Mouse (Mus musculus) heart, postnatal 36 days (tissue): Measurements from ENCODE around the gene Myo3b. TPM values are rescaled to one million over a fixed set of nuclear protein-coding genes. Genes with fewer than 3 reads are reported as not detected.

Source experiments
- DNase-seq, 2 experiments: peaks; one replicate each; pipeline ENCODE4 v3.0.0; 2021 to 2022
- intact Hi-C: fragments of 180-260 bp; cut with DNase I; formaldehyde crosslinking; loops from one replicate; pipeline ENCODE4 v1.15.1; 2025
- total RNA-seq, 2 experiments: library from RNA; stranded (reverse); gene quantifications; 2 replicates each; pipeline ENCODE4 v1.2.3; 2021

The Myo3b gene
- total RNA-seq, 2 experiments from 2014 or later, result 0.08 TPM; not detected in 1

- intact Hi-C loops, result no loop called here
- no peak for DNase-seq
Measured at GRCm38 (mm10) chr2:70065116-70065515, 26.2 kb downstream of the Myo3b start.

GRCm38 (mm10) chr2:70065729-70066300 is 26.9 kb downstream of the Myo3b start:
- no peak for DNase-seq
- intact Hi-C loops, result no loop called here

- intact Hi-C loops, result no loop called here
- DNase-seq, result no peak
Measured at GRCm38 (mm10) chr2:70066338-70067022, 27.6 kb downstream of the Myo3b start.

- intact Hi-C loops, result no loop called here
- DNase-seq, result no peak
Measured at GRCm38 (mm10) chr2:70069861-70070260, 30.9 kb downstream of the Myo3b start.

- DNase-seq, result no peak
- intact Hi-C loops, result no loop called here
Measured at GRCm38 (mm10) chr2:70083444-70084020, 44.6 kb downstream of the Myo3b start.

DNA sequence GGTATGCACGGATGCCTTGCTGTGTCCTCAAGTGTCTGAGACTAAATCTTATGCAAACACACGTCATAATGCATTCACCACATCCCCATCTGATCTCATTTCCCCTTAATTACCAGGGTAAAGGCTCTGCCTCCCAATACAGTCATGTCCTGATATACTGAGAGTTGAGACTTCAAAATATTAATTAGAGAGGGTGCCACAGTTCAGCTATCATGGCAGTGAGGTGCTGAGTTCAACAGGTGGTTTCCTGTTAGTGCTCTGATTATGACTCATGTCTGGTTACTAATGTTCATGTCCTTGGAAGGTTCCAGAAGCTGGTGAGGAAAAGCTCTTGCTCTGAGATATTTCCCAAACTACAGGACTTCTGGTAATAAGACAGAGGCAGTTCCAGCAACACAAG is 52.3 kb downstream of the Myo3b start:
- intact Hi-C loops, result no loop called here
- no peak for DNase-seq

- intact Hi-C loops, result no loop called here
- no peak for DNase-seq
Measured at GRCm38 (mm10) chr2:70091801-70092522, 53.0 kb downstream of the Myo3b start.

DNA sequence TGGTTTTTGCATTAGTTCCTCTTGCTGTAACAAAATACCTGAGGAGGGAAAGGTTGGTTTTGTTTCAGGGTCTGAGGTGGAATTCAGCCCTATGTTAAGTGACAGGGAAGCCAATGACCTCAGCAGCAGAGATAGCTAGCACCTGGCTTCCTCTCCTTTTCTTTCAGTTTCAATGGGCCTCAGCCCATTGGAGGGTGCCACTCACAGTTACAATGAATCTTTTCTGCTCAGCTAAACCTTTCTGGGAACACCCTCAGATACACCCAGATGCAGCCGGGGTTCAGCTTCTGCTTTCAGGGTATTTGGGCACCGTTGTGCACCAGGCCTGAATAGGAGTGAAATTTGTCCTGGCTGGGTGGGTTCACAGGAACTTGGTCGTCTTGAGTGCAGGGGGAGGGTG is 53.7 kb downstream of the Myo3b start:
- intact Hi-C loops, result no loop called here
- no peak for DNase-seq

DNA sequence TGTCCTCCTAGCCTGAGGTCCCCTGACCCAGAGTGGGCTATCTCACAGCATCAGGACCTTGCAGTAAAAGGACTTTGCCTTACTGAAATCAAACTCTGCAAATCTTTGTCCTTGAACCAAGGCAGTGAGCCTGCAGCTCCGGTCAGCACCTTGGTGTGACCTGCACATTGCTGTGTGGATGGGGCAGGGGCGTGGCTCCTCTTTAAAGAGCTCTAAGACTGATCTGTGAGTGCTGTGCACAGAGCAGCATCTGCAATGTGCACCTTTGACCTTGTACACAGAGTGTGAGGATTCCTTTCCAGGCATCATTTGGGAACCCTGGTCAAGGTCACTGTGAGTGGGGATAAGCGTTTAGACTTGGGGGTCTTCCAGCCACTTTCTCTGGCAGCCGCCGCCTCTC is 55.5 kb downstream of the Myo3b start:
- no peak for DNase-seq
- intact Hi-C loops, result no loop called here

- intact Hi-C loops, result no loop called here
- no peak for DNase-seq
Measured at GRCm38 (mm10) chr2:70097229-70098095, 58.5 kb downstream of the Myo3b start.

- intact Hi-C loops, result no loop called here
- no peak for DNase-seq
Measured at GRCm38 (mm10) chr2:70099459-70099858, 60.5 kb downstream of the Myo3b start.

GRCm38 (mm10) chr2:70105286-70106030 is 66.5 kb downstream of the Myo3b start:
- intact Hi-C loops, result no loop called here
- no peak for DNase-seq

DNA sequence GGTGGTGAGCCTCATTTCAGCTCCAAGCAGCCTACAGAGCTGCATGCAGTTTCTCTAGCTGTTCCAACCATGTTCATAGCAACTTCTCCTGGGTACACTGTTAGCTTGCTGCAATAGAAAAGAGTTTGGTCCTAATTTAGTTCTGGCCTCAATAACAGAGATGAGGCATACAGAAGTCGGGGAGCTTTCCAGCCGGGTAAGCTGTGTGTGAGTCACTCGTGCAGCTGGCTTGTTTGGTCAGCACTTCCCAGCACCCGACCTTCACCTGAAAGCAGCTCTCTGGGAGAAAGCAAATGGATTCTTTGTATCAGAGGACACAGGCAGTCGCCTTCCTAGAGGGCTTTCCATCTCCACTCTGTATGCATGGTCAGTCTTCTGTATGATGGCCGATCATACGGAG is 70.1 kb downstream of the Myo3b start:
- intact Hi-C loops, result no loop called here

DNA sequence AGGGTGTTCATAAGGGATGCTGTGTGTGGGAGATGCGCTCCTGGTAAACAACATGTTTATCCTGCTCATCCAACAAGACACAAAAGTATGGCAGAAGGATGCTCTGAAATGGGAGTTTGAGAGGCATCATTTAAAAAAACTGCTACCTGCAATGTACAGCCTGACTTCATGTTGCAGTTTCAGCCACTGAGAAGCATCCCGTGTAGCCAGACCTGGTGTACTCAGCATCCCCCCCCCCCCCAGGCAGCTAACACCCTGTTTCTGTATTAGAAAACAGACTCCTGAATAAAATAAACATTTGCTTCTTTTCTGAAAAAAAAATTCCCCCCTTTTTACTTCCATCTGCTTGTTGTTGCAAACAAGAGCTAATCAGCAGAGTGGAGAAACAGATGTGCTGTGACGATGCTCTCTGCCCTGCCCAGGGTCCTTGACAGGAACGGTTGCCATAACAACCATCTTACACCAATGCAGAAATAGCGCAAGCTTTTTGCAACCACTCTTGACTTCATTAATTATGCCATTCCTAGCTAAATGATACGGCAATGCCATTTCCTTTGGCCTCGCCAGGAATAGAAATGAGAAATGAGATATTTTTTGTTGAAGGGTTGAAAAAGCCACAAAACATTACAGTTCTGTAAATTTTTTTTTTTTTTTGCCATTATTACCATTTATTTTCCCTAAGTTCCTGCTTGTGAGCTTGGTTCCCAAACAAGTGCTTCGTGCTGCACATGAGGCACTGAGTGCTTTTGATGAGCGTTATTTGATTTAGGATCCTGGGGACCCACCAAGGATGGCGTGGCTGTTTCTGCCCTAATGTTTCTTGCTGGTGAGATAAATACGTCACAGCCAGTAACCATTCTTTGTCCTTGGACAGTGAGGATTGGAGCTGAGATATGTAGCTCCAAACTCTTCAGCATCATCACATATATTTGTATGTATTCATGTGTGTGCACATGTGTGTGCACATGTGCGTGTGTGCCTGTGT is 75.2 kb downstream of the Myo3b start:
- DNase-seq, result no peak
- intact Hi-C loops, result no loop called here

More for the DNA sequence above, 70.1 kb downstream of the Myo3b start:
- DNase-seq, result no peak

- intact Hi-C loops, result no loop called here
- no peak for DNase-seq
Measured at GRCm38 (mm10) chr2:70118376-70119264, 79.7 kb downstream of the Myo3b start.

DNA sequence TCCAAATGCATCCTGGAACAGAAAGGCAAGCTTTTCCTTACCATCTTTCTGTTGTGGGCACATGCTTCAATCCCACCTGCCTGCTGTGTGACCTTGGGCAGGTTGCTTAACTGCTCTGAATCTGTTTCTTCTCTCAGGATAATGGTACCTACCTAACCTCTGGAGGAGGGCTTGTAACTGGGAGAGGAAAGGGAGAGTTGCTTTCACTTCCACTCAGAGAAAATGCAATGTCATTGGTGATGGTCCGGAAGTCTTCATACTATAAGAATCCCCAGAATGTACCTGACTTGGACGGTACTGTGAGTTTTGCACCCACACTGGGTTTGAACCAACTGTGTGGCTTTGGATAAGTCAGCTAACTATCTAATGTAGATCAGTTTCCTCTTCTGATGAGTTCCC is 80.3 kb downstream of the Myo3b start:
- intact Hi-C loops, result no loop called here
- DNase-seq, result no peak

DNA sequence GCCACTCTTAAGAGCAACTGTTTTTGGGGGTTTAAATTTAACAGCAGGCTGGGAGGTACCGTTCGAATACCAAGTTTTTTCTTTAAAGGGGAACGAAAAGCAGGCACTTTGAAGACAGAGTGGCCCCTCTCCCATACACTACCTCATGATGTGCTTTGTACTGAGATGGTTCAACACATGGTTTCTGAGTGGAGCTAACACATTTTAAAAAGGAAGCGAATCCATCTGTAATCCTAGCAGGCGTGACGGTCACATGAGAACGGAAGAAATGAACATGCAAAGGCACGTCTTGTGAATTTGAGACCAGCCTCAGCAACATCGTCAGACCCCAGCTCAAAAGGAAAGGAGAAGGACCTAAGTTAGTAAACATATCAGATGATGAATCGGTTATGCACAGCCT is 87.4 kb downstream of the Myo3b start:
- intact Hi-C loops, result loop anchor here (2.0 kb wide), 1 partner anchor 100 kb away; no protein-coding TSS in a partner anchor
- DNase-seq, result no peak

- intact Hi-C loops, result loop anchor here (1.0 to 2.0 kb wide), 2 partner anchors 100 to 435 kb away; no protein-coding TSS in a partner anchor
- peak; percentile 60 to 71 for DNase-seq
Measured at GRCm38 (mm10) chr2:70126783-70127182, 87.9 kb downstream of the Myo3b start.
